Mouse (Mus musculus) cerebellum, adult 2 months (tissue): ENCODE data around the gene Mob3b. TPM values are rescaled to one million over a fixed set of nuclear protein-coding genes. Genes with fewer than 3 reads are reported as not detected.
A peak's percentile ranks its signal among the peaks of the same experiment; 100 is the strongest.

Experiments used
- DNase-seq, 2 experiments: peaks; one replicate each; pipeline ENCODE4 v3.0.0; 2021
- H3K27ac ChIP-seq: fragments of 200-500 bp; 2 replicates; pipeline ENCODE4 v1.5.1; 2012; ENCODE audit warnings: low read length, control low read depth, inconsistent platforms; ENCODE audit not compliant: insufficient read depth
- H3K27me3 ChIP-seq: fragments of 200-500 bp; 2 replicates; pipeline ENCODE4 v1.6.1; 2012; ENCODE audit warnings: inconsistent platforms, mild to moderate bottlenecking, low read length, moderate library complexity; ENCODE audit not compliant: control insufficient read depth, insufficient read depth
- H3K4me1 ChIP-seq: fragments of 200-500 bp; 2 replicates; pipeline ENCODE4 v1.6.1; 2011; ENCODE audit warnings: low read length; ENCODE audit not compliant: control insufficient read depth, insufficient read depth
- H3K4me3 ChIP-seq: fragments of 200-500 bp; replicated peaks from 2 replicates; pipeline ENCODE3; 2011; ENCODE audit warnings: mild to moderate bottlenecking, low read depth, low read length, control low read depth; ENCODE audit not compliant: insufficient read depth
- CTCF ChIP-seq: fragments of 200-500 bp; IDR thresholded peaks from 2 replicates; pipeline ENCODE4 v1.5.1; 2011; ENCODE audit warnings: low read depth, mild to moderate bottlenecking, control low read depth, low read length, moderate library complexity, borderline replicate concordance; ENCODE audit not compliant: insufficient read depth
- POLR2A ChIP-seq: fragments of 200-500 bp; IDR thresholded peaks from 2 replicates; pipeline ENCODE4 v1.6.1; 2011; ENCODE audit warnings: low read length, control low read depth, borderline replicate concordance; ENCODE audit not compliant: insufficient read depth
- WGBS: fragments of 180-500 bp; shearing (Covaris S2); methylation state at CpG from one replicate; pipeline ENCODE4 v1.1.7; 2018; 5-methylcytosine and 5-hydroxymethylcytosine counted together
- polyA plus RNA-seq: library from polyadenylated mRNA; depleted of rRNA; stranded (reverse); fragments of >200 nt; gene quantifications from 2 replicates; pipeline ENCODE4 v1.2.3, GENCODE M21; 2012

The Mob3b gene
- polyA plus RNA-seq, 1 experiment, result 9.5 TPM

GRCm38 (mm10) chr4:34974795-34975194 is 182.5 kb downstream of the Mob3b start:
- Histone ChIP-seq H3K4me1 (peaks cover 5% of the 10 kb centered on the region; the same call in 1 of the 2 replicates), H3K27me3 (no peaks in the 10 kb centered on the region), H3K4me3 (no peak overlapping the region), H3K27ac (no peak overlapping the region)
- DNase-seq, result no peak
- TF ChIP-seq CTCF (no peak), POLR2A (no peak)
- WGBS, result 92% methylated on average over 5 of the region's 5 CpGs

DNA sequence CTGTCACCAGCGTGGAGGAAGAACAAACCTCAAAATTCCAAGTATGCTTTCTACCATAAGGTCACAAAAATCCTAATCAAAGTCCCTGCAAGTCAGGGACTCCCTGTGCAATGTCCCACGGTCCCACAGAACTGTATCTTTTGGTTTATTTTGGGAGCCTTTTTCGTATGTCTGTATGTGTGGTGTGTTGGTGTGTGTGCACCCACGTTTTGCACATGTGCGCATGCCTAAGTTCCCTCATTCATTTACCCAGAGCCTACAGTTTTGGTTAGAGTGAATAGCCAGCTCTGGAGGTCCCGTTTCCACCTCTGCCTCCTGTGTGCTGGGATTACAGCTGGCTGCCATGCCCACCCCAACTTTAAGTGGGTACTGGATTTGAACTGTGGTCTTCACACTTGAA is 189.7 kb downstream of the Mob3b start:
- H3K27ac ChIP-seq, result no peak overlapping the region
- H3K4me1 ChIP-seq, result peaks cover 4% of the 10 kb centered on the region; the same call in 1 of the 2 replicates
- no peaks in the 10 kb centered on the region for H3K27me3 ChIP-seq
- TF ChIP-seq CTCF (no peak), POLR2A (no peak)
- WGBS, result 91% methylated on average over 6 of the region's 6 CpGs
- no peak overlapping the region for H3K4me3 ChIP-seq
- DNase-seq, result no peak

DNA sequence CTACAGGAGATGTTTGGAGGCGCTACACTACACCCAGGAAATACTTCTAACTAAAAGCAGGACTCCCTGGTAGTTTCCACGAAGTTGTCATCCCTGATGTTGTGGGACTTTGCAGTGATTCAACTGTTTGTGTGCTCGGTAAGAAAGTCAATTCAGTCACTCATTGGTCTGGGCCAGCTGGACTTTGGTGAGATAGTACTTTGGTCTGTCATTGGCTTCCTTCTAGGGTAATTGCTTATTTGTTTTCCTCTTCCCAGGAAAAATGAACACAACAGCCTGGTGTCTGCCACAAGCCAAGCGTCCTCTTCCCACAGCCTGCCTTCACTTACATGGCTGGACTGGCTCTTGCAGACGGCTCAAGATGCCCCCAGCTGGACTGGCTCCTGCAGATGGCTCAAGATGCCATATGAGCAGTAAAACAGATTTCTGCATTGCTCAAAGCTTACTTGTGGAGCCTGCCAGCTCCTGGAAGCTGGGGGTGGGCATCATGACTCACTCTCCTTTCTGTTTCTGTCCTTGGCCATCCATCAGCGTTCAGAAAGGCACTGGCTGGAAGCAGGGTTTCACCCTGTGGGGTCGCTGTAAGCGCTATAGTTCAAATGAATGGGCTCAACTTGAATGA is 190.8 kb downstream of the Mob3b start:
- H3K4me1 ChIP-seq, result peaks cover 4% of the 10 kb centered on the region; the same call in 1 of the 2 replicates
- H3K27ac ChIP-seq, result no peak overlapping the region
- H3K4me3 ChIP-seq, result no peak overlapping the region
- DNase-seq, result peak in 1 of 2 experiments; percentile 22
- WGBS, result 43% methylated on average over 8 of the region's 8 CpGs
- TF ChIP-seq CTCF (no peak), POLR2A (no peak)
- no peaks in the 10 kb centered on the region for H3K27me3 ChIP-seq

- no peak overlapping the region for H3K4me3 ChIP-seq
- peaks cover 4% of the 10 kb centered on the region; the same call in 1 of the 2 replicates for H3K4me1 ChIP-seq
- no peak for DNase-seq
- H3K27me3 ChIP-seq, result no peaks in the 10 kb centered on the region
- TF ChIP-seq CTCF (no peak), POLR2A (no peak)
- 45% methylated on average over 10 of the region's 10 CpGs for WGBS
- no peak overlapping the region for H3K27ac ChIP-seq
Observed at GRCm38 (mm10) chr4:34964906-34965305, 192.4 kb downstream of the Mob3b start.

GRCm38 (mm10) chr4:34963999-34964398 is 193.3 kb downstream of the Mob3b start:
- DNase-seq, result no peak
- Histone ChIP-seq H3K27ac (no peak overlapping the region), H3K4me3 (no peak overlapping the region), H3K4me1 (peaks cover 4% of the 10 kb centered on the region; the same call in 1 of the 2 replicates), H3K27me3 (no peaks in the 10 kb centered on the region)
- WGBS, result 52% methylated on average over 13 of the region's 13 CpGs
- TF ChIP-seq POLR2A (no peak), CTCF (no peak)

DNA sequence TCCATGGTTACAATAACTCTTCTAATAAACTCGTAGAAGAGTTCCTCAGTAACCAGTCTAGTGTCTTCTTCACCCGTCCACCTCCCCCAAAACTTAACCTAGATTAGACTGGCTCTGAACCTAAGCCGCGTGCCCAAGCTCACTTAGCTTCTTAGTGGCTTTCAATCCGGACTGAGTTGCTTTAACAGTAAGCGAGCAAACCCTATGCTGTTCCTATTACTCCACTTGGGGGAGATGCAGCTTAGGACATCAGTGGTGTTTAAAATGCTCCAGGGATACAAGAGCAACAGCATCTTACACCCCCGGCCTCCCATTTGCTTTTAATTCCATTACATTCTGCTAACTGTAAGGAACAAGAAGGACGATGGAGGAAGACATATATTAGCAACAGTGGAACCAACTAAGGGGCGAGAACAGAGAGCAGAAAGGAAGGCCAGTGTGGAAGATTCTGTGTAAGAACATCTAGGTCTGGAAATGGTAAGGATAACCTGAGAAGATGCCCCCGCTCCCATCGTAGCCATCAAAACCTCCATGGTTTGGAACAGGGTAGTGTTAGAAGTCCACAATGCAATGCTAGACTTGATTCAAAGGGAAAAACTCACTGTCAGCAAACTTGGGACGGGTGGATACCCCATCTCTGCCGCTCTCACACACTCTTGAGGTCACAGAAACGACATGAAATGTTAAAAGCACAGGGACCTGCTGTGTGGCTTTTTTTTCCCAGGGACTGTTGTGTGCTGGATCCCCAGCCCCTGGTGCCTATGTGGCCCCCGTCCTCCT is 196.3 kb downstream of the Mob3b start:
- Histone ChIP-seq H3K4me1 (no peaks in the 10 kb centered on the region), H3K27me3 (no peaks in the 10 kb centered on the region), H3K27ac (no peak overlapping the region), H3K4me3 (no peak overlapping the region)
- 78% methylated on average over 15 of the region's 15 CpGs for WGBS
- TF ChIP-seq POLR2A, result no peak
- no peak; the same call in 1 of the 2 replicates for TF ChIP-seq CTCF
- DNase-seq, result no peak

DNA sequence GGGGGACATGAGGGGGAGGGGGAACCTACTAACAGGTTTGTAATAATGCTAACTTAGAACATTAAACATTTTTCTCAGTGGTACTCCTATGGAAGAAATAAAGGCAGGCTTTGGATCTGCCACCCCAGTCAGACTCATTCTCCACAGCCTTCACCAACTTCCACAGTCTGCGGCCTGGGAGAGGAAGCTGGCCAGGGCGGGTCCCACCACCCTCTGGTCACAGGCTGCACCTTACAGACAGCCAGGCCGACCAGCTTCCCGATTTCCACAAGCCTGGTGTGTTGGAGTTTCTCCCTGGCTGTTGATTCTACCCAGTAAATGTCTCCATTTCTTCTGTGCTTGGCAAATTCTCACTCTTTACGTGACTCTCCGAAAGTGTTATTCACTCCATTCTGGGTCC is 197.8 kb downstream of the Mob3b start:
- Histone ChIP-seq H3K4me1 (no peaks in the 10 kb centered on the region), H3K27ac (no peak overlapping the region), H3K4me3 (no peak overlapping the region), H3K27me3 (no peaks in the 10 kb centered on the region)
- no peak for DNase-seq
- WGBS, result 87% methylated on average over 6 of the region's 6 CpGs
- TF ChIP-seq POLR2A (no peak), CTCF (no peak)
